Mouse (Mus musculus): ENCODE data around the gene Cryzl1.

Cryzl1 gene

GRCm38 (mm10) chr16:91740918-91741255 lies 12.1 kb upstream of the Cryzl1 start:
- in situ Hi-C loops (cut with MboI; ENCODE audit: unreplicated experiment in 2 of 2): loop anchor here in 1 of 2 experiments (5.0 kb wide), 1 partner anchor 86 kb away; no protein-coding TSS in a partner anchor

GRCm38 (mm10) chr16:91740184-91740917 lies 11.6 kb upstream of the Cryzl1 start:
- in situ Hi-C loops (cut with MboI; ENCODE audit: unreplicated experiment in 2 of 2): loop anchor here in 1 of 2 experiments (5.0 kb wide), 1 partner anchor 87 kb away; no protein-coding TSS in a partner anchor

GRCm38 (mm10) chr16:91738505-91738904 lies 9.7 kb upstream of the Cryzl1 start:
- in situ Hi-C loops (cut with MboI; ENCODE audit: unreplicated experiment in 2 of 2): no loop called here

- in situ Hi-C loops (cut with MboI; ENCODE audit: unreplicated experiment in 2 of 2): no loop called here
These were observed 7.5 kb upstream of the Cryzl1 start for GRCm38 (mm10) chr16:91736046-91736816.

- in situ Hi-C loops (cut with MboI; ENCODE audit: unreplicated experiment in 2 of 2): loop anchor here in 1 of 2 experiments (5.0 kb wide), 1 partner anchor 93 kb away; no protein-coding TSS in a partner anchor
These were observed 6.0 kb upstream of the Cryzl1 start for GRCm38 (mm10) chr16:91734771-91735170.

- in situ Hi-C loops (cut with MboI; ENCODE audit: unreplicated experiment in 2 of 2): loop anchor here in 1 of 2 experiments (5.0 kb wide), 1 partner anchor 94 kb away; no protein-coding TSS in a partner anchor
These were observed 4.0 kb upstream of the Cryzl1 start for GRCm38 (mm10) chr16:91732816-91733215.

DNA sequence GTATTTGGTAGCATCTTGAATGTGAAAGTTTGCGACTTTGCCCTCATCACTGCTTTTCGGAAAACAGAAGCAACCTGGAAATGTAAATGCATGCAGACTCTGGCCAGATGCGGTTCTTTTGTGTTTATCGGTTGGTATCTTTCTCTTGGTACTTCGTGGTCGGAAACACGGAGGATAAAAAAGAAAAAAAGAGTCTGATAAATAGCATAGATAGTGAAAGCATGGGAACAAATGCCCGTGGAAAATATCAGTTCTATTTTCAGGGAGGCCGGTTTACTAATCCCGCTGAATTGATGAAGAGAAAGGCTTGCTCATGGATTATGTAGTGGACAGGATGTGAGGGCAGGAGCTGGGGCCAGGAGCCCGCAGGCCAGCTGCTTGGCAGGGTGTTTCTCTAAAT lies 1.7 kb upstream of the Cryzl1 start:
- in situ Hi-C loops (cut with MboI; ENCODE audit: unreplicated experiment in 2 of 2): loop anchor here in 1 of 2 experiments (5.0 kb wide), 1 partner anchor 97 kb away; no protein-coding TSS in a partner anchor

- in situ Hi-C loops (cut with MboI; ENCODE audit: unreplicated experiment in 2 of 2): loop anchor here in 1 of 2 experiments (5.0 to 10.0 kb wide), 3 partner anchors 97 to 565 kb away; partner anchors contain the start of gene Kcne2
These were observed 1.2 kb upstream of the Cryzl1 start for GRCm38 (mm10) chr16:91729821-91730441.

- in situ Hi-C loops (cut with MboI; ENCODE audit: unreplicated experiment in 2 of 2): loop anchor here in 1 of 2 experiments (10.0 kb wide), 2 partner anchors 186 to 566 kb away; partner anchors contain the start of gene Kcne2
These were observed 299 bp upstream of the Cryzl1 start, which contains the start of gene Itsn1 for GRCm38 (mm10) chr16:91729066-91729482. Itsn1 (plus strand) TSS chr16:91729281.

DNA sequence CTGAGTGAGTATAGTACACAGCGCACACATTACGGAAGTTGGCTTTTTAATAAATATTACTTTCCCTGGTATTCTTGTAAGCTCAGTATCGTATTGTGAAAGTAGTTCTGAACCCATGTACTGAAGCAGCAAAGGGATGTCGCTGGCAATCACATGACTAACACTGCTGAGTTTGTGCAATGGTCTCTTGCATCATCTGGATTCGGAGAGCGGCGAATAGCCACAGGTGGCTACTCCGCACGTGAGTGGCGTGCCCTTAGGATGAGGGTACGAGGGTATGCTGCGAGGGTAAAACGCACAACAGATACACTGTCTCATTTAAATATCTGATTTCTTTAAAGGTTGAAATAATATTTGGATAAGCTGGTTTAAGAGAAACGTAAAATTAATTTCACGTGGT lies 1.3 kb downstream of the Cryzl1 start:
- in situ Hi-C loops (cut with MboI; ENCODE audit: unreplicated experiment in 2 of 2): loop anchor here in 1 of 2 experiments (10.0 kb wide), 2 partner anchors 187 to 567 kb away; partner anchors contain the start of gene Kcne2

DNA sequence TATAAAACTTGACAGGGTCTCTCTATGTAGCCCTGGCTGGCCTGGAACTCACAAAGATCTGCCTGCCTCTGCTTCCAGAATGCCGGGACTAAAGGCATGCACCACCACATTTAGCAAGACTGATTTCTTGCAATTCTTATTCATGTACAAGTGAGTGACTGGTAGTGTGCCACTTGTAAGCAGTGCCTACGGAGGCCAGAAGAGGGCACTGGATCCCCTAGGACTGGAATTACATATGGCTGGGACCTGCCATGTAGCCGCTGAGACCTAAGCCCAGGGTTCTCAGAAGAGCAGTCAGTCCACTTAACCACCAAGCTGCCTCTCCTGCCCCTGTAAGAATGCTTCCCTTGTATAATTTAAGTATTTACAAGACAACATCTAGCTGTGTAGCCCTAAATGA lies 4.5 kb downstream of the Cryzl1 start:
- in situ Hi-C loops (cut with MboI; ENCODE audit: unreplicated experiment in 2 of 2): loop anchor here (5.0 to 25.0 kb wide), 7 partner anchors 163 to 738 kb away; partner anchors contain the start of genes Kcne2 (in 2 of the 2), 4932438H23Rik (in 1 of the 2), Gm49711 (in 1 of the 2) and Mrps6 (in 1 of the 2)

GRCm38 (mm10) chr16:91717399-91717798 lies 11.4 kb downstream of the Cryzl1 start:
- in situ Hi-C loops (cut with MboI; ENCODE audit: unreplicated experiment in 2 of 2): loop anchor here (25.0 kb wide), 4 partner anchors 345 to 745 kb away; partner anchors contain the start of genes 4932438H23Rik (in 1 of the 2), Gm49711 (in 1 of the 2), Kcne2 (in 1 of the 2) and Mrps6 (in 1 of the 2)

DNA sequence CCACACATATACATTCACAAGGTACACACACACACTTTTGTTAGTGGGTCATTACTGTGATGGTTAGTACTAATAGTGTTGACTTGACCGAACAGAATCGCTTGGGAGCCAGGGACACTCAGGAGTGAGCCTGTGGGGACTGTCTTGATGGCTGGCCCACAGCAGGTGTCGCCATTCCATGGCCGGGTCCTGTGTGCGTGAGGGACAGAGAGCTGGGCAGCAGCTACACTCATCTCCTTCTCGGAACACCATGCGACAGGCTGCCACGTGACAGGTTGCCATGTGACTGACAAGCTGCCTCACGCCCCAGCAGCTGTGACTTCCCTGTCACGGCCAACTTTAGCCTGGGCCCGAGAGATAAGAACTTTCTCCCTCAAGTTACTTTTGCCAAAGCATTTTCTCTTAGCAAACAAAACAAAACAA lies 11.8 kb downstream of the Cryzl1 start:
- in situ Hi-C loops (cut with MboI; ENCODE audit: unreplicated experiment in 2 of 2): loop anchor here (25.0 kb wide), 4 partner anchors 345 to 745 kb away; partner anchors contain the start of genes 4932438H23Rik (in 1 of the 2), Gm49711 (in 1 of the 2), Kcne2 (in 1 of the 2) and Mrps6 (in 1 of the 2)

DNA sequence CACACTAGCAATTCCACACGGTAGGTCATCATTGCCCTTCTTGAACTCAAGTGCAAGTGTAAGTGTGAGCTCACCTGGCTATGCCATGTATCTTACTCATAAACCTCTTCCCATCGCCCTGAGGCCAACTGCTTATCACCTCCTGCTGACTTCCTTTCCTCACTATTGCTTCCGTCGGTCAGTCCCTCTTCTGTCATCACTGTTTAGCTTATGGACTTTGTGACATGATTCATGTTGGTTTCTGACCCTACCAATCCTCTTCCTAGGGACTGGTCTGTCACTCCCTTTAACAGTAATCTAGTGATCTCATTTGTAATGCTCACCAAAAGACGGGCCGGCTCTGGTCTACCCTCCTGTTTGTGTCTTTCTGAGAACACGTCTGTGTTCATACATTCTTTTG lies 18.5 kb downstream of the Cryzl1 start:
- in situ Hi-C loops (cut with MboI; ENCODE audit: unreplicated experiment in 2 of 2): loop anchor here (25.0 kb wide), 4 partner anchors 352 to 752 kb away; partner anchors contain the start of genes 4932438H23Rik (in 1 of the 2), Gm49711 (in 1 of the 2), Kcne2 (in 1 of the 2) and Mrps6 (in 1 of the 2)

DNA sequence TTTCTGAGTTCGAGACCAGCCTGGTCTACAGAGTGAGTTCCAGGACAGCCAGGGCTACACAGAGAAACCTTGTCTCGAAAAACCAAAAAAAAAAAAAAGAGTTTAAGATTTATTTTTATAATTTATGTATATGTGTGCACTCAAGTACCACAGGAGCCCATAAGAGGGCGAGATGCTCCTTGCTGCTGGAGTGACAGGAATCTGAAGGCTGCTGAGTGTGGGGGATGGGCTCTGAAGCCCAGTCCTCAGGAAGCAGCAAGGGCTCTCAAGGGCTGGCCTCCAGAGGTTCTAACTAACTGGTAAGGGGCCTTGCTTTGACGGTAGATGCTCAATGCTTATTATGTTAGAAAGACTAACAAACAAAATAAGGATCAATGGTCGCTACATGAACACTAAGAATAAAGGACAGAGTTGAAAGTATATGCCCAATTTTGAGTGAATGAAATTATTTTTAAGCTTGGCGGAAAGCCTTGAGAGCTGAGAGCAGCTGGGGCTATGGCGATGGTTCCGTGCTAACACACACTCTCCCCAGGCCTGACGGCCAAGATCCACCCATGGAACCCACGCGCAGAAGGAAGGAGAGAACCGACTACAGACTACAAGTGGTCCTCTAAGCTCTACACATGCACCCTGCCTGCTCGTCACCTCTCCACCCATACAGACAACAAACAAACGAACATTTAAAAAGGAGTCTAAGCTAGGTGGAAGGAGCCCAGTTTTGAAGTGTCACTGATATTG lies 24.0 kb downstream of the Cryzl1 start:
- in situ Hi-C loops (cut with MboI; ENCODE audit: unreplicated experiment in 2 of 2): loop anchor here (25.0 kb wide), 4 partner anchors 358 to 758 kb away; partner anchors contain the start of genes 4932438H23Rik (in 1 of the 2), Gm49711 (in 1 of the 2), Kcne2 (in 1 of the 2) and Mrps6 (in 1 of the 2)

DNA sequence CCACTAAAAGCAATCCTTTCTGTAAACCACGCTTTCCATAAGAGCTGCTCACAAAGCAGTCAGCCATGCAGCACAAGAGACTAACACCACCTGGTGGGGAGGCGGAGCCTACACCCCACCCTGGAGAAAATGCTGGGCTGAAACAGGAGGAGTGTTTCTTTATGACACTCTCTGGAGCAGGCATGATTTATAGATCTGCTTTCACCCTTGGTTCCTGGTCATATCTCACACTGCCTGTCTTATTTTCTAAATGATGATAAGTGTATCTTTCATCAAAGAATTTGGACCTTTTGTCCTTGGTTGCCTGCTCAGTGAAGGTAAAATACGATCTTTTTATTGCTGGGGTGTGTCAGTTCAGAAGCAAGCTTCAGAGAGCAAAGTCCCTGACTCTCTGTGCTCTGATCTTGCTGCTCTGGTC lies 26.0 kb downstream of the Cryzl1 start:
- in situ Hi-C loops (cut with MboI; ENCODE audit: unreplicated experiment in 2 of 2): loop anchor here (25.0 kb wide), 4 partner anchors 360 to 760 kb away; partner anchors contain the start of genes 4932438H23Rik (in 1 of the 2), Gm49711 (in 1 of the 2), Kcne2 (in 1 of the 2) and Mrps6 (in 1 of the 2)

DNA sequence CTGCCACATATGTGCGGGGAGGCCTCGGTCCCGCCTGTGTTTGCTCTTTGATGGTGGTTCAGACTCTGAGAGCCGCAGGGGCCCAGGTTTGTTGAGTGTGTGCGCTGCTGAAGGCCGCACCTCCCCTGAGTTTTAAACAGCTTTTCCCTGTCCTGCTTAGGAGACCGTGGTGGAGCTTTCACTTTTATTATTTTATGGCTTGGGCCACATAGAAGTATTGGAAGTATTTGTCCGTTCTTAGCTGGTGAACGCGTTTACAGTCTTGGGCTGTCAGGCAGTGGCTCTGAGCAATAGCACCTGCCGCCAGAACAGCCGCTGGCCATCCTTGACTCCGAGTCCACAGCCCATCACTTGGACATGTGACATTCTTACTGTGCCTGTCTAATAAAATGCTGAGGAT lies 26.9 kb downstream of the Cryzl1 start:
- in situ Hi-C loops (cut with MboI; ENCODE audit: unreplicated experiment in 2 of 2): loop anchor here (25.0 kb wide), 4 partner anchors 360 to 760 kb away; partner anchors contain the start of genes 4932438H23Rik (in 1 of the 2), Gm49711 (in 1 of the 2), Kcne2 (in 1 of the 2) and Mrps6 (in 1 of the 2)

- in situ Hi-C loops (cut with MboI; ENCODE audit: unreplicated experiment in 2 of 2): no loop called here
These were observed 29.8 kb downstream of the Cryzl1 start for GRCm38 (mm10) chr16:91698995-91699394.
